Mouse (Mus musculus) MN1 (cell line): ENCODE measurements around the gene Ap2a2.
A peak's percentile ranks its signal among the peaks of the same experiment; 100 is the strongest.

Experiments used
- DNase-seq: peaks from one replicate; pipeline ENCODE4 v3.0.0-alpha.2; 2016; ENCODE audit warnings: low spot score

The Ap2a2 gene

DNA sequence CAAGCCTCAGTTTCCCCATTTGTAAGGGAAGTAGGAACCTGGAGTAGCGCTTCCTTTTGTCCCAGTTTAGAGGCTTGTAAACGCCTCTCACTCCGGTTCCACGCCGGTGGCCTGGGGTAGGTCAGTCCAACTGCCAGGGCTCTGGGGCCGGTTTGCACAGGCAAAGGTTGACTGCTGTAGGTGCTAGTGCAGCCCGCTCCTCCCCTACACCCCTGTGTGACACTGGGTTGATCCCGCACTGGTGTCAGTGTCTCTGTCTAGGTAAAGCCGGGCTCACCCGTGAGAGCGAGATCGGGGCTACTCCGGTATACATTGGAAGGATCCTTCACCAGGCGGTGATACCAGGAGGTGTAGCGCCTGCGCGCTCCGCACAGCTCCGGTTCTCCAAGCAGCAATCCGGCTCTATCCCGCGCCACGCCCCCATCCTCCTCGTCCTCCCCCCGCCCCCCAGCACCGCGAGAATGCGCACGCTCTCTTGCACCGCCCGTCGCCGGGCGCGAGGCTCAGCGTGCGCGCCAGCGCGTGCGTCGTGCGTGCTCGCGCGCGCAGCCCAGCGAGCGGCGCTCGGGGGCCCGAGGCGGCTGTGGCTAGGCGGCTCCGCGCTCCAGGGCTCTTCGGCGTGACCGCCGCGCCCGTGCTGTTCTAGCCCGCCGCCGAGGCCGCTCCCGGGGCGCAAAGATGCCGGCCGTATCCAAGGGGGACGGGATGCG, at the start of gene Ap2a2:
Gene Ap2a2, plus strand, starts transcription at position 492 of the 710 bp plus-strand sequence.
- peak; percentile 95 for DNase-seq

DNA sequence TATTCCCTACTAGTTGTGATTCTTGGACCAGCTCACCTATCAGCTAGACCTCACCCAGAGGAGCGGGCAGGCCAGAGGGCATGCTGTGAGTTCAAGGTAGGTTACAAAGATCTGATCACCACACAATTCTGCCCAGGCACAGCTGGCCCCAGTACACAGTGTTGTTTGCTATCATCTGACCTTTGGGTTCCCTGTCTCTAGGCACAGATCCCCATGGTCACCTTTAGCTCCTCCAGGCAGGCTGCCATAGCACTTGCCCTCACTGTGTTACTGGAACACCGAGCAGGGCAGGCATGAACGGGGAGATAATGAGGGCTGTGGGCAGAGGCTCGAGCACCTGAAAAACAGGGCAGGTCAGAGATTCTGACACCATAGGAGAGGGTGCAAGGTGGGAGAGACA, 44.3 kb upstream of the Ap2a2 start:
- DNase-seq, result no peak

DNA sequence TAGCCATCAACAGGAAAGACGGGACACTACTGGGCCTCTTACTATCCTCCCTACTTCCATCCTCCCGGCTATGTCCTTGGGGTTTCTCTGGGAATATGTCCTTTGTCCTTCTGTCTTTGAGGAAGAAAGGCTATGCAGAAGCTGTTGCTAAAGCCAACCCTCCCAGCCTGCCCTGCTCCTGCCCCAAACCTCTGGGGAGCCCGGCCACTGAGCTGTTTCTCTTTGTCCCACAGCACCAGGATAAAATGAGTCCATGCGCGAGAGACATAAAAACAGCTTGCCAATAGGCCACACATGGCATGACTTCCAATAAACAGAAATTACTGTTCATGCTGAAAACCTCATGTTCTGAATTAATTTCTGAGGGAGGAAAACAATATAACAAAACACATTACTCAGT, 43.7 kb upstream of the Ap2a2 start:
- DNase-seq, result no peak

DNA sequence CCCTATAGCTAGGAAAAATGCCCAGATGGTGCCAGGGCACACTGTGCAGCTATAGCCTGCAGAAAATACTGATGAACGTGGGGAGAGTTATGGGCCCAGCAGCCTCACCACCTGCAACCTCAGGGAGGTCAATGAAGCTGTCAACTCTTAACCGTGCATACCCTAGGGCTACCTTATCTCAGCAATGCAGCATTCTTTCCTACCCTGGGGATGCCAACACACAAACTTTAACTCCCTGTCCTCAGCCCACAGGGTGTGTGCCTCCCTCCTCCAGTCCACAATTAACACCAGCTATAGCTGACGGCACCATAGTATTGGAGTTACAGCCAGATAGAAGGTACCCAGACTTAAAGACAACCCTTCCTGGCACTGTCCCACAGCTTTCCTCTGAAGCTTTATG, 43.0 kb upstream of the Ap2a2 start:
- DNase-seq, result no peak

DNA sequence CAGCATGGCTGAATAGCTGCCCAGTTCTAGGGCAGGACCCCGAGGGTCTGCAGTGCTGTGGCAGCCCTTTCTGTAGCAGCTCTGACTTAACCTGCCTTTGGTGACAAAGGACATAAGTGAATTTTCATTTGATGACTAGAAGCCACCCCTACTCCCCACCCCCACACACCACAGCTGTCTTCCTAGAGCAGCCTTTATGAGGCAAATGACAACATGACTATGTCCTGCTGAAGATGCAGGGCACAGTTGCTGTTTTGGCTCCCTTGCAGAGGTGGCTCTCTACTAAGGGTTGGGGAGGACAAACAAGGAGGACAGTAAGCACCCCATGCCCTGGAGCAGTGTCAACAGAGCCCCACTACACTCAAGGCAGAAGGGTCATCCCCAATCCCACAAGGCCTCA, 42.2 kb upstream of the Ap2a2 start:
- DNase-seq, result no peak

DNA sequence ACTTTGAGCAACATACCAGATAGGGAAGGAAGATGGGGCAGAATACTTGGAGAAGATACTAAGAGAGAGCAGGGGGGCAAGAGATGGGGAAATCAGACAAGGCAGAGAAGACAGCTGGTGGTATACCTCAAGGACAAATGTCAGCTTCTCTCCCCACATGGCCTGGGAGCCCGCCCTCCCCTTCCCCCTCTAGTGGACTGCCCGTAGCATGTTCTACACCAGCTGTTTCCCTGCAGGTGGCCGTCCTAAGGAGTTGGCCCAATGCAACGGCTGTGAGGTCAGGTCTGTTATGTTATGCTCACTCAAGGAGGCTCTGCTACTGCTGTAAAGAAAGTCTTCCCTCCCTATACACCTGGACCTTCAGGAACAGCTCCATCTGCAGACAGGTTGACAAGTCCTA, 39.0 kb upstream of the Ap2a2 start:
- DNase-seq, result no peak

DNA sequence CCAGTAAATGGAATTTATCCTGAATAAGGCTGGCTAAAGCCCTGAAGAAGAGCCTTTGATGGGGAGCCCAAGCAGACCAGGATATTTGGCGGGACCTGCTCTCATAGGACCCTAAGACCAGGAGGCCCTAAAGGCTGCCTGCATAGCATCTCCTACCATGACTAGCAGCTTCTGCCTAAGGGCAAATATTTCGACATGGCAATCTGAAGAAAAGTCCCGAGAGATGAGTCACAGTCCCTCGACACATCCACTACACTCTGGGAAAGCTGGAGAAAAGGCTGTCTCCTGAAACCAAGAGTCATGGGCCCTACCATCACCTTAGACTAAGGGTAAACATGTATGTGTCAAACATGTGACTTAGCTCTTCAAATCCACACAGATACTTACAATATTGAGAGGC, 37.7 kb upstream of the Ap2a2 start:
- peak; percentile 33 for DNase-seq

DNA sequence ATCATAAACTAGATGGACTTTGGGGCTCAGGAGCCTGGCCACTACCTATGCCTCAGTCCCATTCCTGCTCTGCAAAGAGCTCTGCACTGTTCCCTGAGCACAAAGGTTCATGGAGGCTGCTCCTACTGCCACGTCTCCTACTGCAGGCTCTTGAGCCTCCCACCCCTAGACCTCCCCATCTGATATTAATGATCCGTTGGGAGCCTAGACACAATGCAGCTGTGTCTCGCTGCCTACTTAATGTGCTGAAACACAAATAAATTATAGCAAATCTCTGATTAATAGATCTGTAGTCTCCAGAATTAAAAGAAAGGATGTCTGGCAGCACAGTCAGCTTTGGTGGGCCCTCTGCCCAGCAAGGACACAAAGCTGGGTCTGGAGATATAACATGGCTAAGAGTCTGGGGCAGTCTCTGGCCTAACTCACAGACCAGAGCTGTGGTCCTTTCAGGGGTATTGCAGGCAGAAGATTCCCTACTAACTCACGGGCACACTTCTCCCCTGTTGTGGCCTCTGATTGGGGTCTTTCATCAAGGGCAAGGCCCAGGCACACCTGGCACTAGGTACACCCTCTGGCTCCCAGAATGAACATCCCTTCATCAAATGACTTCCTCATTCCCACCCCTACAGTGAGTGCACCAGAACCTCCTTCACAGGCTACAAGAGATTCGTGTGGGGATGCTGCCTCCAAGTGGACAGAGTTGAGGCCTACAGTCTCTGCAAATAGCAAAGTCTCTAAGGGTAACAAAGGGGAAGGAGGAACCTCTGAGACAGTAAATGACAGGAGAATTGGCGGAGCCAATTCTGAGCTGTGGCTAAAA, 37.0 kb upstream of the Ap2a2 start:
- DNase-seq, result peak; percentile 80

DNA sequence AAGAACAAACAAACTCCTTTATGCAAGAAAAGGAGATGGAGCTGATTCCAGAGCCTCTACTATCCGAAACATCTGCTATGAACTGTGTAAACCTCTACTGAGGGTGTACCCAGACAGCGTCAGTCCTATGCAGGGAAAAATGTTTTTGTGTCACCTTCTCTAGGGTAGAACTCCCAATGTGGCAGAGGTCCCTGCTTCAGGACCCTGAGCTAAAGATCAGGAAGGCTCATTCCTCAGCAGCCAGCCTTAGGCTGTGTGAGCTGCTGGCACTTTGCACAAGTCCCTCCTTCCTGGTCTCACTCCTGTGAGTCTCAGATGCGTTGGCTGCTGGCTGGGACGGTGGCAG, 36.4 kb upstream of the Ap2a2 start:
- no peak for DNase-seq

DNA sequence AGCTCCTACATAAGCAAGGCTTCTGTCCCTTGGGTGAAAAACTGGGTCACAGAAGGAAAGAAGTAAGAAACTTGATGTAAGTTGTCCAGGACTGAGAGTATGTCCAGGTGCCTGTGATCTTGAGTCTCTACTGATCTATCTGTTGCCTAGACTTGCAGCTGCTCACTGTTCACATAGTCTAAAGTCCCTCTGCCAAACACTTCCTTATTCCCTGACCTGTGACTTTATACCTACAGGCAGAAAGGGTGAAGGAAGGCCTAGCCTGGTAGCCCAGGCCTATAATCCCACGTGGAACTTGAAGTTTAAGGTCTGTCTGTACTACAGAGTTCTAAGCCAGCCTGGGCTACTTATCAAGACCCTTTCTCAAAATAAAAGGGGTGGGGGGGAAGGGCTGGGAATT, 26.4 kb upstream of the Ap2a2 start:
- DNase-seq, result no peak

DNA sequence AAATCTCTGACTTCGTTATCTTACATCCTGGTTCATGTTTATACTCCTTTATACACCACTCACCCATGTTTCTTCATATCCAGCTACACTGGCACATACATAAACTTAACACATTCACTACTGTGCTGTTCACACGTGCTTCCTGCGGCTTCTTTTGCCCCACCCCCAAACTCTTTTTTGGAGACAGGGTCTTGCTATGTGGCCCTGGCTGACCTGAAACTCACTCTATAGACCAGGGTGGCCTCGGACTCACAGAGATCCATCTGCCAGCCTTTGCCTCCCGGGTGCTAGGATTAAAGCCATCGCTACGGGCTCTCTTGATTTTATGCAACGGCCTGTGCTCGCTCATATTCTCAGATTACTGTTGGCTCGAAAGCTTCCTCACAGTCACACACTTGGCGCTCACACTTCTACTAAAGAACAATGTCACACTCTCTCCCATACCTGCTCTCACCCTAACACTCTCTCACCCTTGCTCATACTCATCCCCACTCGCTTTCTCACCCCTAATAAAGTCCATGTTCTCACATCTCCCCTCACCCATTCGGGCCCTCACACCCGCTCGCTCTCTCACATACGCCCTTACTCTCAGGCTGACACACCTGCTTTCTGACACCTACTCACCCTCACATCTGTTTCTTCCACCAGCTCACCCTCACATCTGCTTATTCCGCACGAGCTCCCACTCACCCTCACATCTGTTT, 23.0 kb upstream of the Ap2a2 start:
- peak; percentile 36 for DNase-seq

DNA sequence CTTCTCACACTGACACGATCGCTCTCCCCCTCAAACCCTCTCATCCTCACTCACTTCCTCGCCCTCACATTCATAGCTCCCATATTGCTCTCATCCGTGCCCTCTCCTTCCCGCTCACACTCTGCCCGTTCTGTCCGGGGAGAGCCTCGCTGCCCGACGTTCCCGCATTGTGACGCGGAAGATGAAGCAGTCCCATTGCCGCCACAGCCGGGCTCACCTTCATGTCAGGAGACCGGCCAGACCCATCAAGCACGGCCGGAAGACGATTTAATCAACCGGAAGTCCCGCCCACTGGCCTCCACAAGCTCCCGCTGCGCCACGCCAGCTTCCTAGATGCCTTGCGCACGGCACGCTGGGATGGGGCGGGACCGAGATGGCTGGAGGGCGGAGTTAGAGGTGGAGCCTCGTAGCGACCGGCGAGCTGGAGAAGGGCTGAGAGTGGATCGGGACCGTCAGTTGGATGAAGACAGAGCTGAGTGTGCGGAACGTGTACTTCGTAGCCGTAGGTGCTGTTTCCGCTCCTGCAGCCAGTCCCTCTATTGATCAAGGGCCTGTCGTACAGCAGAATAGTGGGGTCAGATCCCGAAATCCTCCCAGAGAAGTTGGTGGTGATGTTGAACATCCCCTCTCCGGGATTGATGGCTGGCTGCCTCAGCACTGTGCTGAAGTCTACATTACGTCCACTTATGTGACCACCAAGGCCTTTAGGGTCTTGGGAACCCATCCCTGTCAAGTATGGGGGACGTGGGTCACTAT, 22.2 kb upstream of the Ap2a2 start, which contains the start of gene Chid1:
Gene Chid1, minus strand, starts transcription at position 302 of the 756 bp plus-strand sequence.
- DNase-seq, result peak; percentile 99

DNA sequence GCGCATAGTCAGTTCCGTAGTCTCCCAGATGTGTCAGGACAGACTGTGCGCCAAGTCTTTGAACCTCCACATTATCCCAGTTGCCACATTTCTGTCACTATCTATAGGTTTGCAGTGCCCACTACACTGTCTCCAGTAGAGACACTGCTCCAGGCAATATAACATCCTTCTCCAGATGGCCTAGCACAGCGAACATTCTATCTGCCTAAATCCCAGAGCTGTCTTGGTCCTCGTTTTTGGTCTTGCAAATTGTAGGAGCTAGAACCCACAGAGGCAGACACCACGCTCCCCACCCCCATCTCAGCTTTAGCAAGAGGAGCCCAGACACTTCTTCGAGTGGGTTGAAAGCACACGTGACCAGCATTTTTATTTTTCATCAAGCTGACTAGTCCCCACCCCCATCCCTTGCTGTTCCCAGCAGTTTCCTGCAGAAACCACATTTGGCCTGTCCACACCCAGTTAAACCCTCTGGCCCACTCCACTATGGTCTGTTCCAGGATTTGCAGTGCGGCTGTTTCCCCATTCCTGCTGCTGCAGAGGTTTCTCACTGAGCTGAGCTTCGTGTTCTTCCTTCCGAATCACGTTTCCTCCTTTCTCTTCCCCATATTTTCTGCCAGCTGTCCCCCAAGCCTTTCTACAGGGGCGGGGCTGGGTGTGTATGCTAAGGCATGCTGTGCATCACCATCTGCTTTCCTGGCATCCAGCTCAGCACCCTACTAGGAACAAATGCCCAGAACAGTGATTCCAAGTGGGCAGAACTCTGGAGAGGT, 21.5 kb upstream of the Ap2a2 start:
- DNase-seq, result peak; percentile 50

DNA sequence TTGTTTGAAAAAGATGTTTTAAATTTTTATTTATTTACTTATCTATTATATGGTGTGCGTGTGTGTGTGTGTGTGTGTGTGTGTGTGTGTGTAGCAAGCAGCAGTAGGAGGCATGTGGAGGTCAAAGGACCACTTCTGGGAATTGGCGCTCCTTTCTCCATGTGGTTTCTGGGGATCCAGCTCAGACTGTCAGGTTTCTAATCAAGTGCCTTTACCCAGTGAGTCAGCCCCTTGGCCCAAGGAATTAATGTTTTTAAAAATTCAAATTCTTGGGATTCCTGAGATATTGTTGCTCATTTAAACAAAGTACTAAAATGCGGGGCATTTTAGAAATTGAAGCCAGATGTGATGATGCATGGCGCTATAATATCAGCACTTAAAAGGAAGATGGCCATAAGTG, 20.3 kb upstream of the Ap2a2 start:
- no peak for DNase-seq

DNA sequence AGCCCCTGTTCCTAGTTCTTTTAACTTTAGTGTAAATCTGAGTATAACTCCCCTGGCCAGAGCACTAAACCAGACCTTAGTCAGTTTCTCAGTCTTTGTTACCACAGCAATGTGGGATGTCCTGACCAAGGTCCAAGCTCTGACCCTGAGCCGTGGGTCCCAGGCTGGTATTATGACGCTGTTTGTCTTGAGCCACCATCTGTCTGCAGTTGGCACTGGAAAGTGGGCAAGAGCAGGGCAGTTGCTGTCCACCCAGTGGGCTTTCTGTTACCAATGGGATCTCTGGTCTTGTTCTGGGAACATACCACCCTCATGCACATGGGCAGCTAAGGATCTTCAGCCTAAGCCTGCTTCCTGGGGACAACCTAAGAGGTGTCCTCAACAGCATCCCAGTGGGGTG, 19.4 kb upstream of the Ap2a2 start:
- no peak for DNase-seq

DNA sequence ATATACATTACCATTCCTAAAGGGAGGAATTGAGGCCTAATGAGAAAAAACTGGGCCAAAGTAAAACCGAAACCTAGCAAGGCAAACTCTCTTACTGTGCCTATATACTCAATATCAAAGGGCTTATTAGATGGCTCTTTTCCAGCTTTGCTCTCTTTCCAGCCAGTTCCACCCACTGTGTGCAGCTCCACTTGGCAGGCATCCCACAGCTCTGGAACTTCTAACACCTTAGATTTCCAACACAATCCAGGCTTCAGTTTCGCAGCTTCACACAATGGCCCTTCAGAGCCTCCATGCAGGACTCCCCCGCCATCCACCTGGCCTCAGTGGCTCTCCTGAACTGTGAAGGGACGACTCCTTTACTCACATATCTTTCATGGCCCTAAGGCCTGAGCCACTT, 17.3 kb upstream of the Ap2a2 start:
- peak; percentile 51 for DNase-seq

DNA sequence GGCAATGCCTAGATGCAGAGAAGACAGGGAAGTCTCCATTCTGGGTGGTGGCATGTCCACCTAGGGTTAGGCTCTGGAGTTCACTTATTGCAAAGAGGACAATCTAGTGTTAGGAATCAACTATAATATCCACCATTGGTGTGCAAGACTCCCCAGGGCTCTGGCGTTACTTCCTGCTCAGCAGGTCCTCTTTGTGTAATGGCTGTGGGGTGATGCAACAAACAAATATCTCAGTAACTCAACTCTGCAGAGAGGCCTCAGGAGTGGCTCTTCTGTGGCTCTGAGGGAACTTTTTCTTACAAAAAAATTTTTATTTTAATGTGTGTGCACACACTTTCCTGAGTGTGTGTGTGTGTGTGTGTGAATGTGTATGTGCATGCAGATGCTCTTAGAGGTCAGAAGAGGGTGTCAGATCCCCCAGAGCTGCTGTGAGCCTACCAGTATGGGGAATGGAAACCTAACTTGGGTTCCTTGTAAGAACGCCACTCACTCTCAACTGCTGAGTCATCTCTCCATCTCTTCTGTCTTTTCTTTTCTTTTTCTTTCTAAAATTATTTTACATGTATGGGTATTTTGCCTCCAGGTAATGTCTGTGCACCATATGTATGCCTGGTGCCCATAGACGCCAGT, 12.4 kb upstream of the Ap2a2 start:
- DNase-seq, result no peak

DNA sequence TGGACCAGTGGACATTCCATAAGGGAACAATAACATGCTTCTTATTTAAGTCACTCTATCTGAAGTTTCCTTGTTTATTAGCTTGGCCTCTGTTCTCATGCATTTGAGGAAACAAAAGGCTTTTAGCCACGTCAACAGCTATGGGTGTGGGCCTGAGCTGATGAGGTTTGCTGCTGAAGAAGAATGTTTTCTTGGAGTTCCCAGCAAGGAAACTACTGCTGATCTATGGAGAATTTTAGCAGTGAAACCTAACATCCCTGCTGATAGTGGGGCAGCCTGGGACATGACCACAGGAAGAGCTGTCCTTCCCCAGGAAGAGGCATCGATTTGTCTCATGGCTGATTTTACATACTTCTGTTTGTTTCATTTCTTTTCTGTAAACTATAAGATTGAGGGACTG, 11.5 kb upstream of the Ap2a2 start:
- no peak for DNase-seq

DNA sequence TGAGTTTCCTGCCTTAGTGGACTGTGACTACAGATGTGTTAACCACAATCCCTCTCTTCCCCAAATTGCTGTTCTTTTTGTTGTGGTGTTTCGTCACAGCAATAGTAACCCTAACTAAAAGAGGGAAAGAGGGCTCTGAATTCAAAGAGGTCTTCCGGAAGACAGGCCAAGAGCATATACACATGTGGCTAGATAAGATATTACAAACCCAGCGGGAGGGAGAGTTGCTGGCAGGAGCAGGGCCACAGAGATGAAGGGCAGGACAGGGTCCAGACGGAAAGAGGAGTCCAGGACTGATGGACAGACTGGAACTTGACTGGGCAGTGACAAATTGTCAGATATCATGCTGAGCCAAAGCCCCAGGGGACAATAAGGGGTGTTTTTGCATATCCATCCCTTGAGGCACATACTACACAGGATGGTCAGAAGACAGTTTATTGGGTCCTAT, 3.6 kb upstream of the Ap2a2 start:
- no peak for DNase-seq

DNA sequence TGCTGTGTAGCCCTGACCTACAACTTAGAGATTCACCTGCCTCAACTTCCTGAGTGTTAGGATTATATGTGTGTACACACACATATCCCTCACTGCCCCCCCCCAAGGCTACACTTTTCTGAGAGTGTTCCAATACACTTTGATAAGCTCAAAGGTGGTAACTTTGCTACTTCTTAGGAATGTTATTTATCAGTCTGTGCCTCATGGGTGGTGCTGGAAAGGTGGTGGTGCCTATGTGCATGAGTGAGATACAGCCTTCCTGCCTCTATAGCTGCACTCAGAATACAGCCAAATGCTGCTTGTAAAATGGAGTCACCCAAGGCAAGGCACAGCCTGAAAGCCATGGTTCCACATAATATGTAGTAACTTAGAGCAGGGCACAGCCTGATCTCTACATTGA, 3.0 kb upstream of the Ap2a2 start:
- no peak for DNase-seq

DNA sequence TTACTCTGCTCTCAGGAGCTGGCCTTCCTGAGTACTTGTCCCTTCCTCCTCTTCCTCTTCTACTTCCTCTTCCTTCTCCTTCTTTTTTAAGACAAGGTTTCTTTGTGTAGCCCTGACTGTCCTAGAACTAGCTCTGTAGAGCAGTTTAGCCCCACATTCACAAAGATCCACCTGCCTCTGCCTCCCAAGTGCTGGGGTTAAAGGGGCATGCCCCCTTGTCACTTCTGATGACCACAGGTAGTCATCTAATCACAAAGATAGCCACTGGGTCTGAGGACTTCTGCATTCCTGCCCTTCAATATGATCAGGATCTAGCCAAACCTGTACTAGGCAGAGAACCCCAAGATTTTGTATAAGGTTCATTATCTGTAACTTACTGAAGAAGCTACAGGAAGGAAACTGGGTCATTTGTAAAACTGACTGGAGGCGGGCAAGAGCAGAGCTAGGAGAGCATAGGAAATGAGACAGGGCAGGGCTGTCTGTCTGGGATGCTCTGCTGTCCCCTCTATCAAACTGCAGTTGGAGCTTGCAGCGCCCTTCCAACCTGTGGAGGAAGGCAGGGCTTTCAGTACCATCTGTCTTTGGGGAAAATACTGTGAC, 2.1 kb upstream of the Ap2a2 start:
- no peak for DNase-seq
